Mouse (Mus musculus) frontal cortex, postnatal 10 days (tissue): ENCODE measurements around the gene Kdm2a.
A peak's percentile ranks its signal among the peaks of the same experiment; 100 is the strongest.

Experiments used
- DNase-seq, 2 experiments: peaks; one replicate each; pipeline ENCODE4 v3.0.0; 2022; ENCODE audit warnings: low spot score in 2 of 2, mixed read lengths in 1 of 2

Gene Kdm2a

DNA sequence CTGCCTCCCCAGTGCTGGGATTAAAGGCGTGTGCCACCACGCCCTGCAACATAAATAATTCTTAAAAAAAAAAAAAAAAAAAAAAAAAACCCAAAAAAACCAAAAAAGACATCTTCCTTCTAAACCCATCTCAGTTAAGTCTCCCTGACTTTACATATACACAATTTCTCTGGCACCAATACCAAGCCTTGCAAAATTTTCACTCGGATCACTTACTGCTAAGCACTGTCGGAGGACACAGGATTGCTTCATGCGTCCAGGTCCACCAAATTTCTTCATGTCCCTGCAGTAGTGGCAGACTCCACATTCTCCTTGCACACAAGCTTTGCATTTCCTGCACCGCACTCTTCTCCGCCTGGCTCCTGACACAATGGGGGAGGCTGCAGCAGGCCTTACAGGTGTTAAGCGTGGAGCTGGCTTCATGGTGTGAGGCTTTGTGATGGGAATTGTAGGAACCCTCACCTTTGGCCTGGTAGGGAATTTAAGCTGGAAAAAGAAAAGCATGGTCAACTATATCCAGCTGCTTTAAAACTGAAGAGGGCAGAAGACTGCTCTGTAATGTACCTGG is 69.3 kb downstream of the Kdm2a start:
- no peak for DNase-seq

DNA sequence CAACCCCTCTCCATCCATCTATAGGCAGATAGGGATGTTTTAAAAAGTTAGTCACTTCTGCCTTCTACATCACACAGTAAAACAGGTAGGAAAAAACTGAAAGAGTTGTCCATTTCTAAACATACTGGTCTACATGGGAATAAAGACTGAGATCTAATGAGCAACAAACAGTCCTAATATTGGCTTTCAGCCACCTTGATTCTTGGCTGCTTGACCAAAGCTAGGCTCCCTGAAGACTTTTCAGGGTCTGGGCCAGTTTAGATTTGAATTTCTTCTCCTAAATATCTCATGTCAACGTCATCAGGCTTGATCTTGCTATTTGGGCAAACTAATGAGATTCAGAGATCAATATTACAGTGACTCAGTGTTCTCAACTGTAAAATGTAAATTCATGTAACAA is 71.2 kb downstream of the Kdm2a start:
- no peak for DNase-seq

DNA sequence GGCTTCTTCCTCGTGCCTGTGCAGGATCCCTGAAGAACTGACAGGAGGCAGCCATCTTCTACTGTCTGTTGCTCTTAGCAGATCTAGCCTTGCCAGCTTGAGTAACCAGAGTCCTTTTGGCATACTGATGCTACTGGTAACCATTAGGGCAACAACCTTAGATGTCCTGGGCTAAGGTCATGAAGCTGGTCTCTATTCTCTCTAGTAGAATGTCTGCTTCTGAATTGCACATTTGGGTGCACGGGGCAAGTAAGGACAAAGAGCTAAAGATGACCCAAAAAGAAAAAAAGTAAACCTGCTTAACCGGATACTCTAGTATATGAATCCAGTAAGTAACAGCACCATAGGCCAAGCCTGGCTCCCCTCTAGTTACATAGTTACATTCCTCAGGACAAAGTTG is 72.0 kb downstream of the Kdm2a start:
- DNase-seq: no peak

DNA sequence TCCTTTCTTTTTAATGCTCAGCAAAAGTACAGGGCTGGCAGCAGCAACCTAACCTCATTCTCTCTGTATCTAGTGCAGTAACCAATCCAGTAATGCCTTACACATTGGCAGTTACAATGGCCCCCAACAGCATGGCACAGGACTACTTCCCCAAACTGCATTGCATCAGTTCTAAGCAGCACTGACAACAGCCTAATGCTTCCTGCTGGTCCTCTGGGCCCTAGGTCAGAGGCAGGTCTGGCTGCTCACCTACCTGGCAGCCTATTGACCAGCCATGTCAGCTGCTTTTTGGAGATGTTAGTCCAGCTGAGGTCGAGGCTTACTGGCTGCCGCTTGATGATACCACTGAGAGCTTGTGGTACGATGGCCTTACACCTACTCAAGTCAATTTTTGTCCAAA is 76.0 kb downstream of the Kdm2a start:
- DNase-seq: no peak

DNA sequence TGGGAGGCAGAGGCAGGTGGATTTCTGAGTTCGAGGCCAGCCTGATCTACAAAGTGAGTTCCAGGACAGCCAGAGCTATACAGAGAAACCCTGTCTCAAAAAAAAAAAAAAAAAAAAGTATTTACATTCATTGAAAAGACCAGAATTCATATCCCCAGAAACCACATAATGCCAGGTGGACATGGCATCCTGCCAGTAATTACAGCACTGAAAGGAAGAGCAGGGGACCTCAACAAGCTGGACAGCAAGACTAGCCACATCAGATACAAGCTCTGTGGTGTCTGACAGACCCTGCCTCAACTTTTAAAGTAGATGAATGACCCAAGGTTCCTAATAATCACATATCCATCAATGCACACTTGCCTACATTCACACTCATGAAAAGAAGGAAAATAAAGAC is 76.5 kb downstream of the Kdm2a start:
- no peak for DNase-seq

- no peak for DNase-seq
Observed at GRCm38 (mm10) chr19:4319272-4319671, 78.8 kb downstream of the Kdm2a start.

GRCm38 (mm10) chr19:4317181-4317580 is 80.9 kb downstream of the Kdm2a start:
- no peak for DNase-seq

GRCm38 (mm10) chr19:4315223-4315944 is 82.7 kb downstream of the Kdm2a start:
- no peak for DNase-seq

DNA sequence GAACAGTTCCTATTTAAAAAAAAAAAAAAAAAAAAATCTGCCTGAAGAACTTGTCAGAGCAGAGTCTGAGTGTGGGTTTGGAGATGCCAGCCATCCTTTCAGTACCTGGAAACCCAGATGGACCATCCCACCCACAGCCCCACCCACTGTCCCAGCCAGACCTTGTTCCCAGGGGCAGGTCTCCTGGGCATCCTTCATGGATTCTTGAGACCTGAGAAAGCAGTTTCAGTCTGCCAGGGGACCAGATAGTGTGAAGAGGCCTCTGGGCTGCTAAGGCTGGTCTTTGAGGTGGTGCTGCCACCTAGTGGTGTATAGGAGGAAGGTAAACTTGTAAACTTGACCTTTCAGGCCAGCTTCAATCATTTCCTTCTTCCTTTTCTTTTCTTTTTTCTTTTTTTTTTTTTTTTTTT is 88.3 kb downstream of the Kdm2a start:
- no peak for DNase-seq

DNA sequence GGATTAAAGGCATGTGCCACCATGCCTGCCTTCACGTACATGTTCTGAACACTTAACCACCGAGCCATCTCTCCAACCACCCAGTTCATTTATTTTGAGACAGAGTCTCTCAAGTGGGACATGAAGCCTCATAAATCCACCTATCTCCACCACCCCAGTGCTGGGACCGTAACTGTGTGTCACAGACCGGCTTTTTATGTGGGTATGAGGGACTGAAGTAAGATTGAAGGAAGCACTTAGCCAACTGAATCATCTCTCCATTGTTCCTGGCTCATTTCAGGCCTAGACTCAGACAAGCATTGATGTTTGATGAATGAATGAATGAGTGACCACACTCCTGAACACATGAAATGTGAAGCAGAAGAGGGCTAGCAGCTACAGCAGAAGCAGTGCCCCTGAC is 88.8 kb downstream of the Kdm2a start:
- DNase-seq: no peak

DNA sequence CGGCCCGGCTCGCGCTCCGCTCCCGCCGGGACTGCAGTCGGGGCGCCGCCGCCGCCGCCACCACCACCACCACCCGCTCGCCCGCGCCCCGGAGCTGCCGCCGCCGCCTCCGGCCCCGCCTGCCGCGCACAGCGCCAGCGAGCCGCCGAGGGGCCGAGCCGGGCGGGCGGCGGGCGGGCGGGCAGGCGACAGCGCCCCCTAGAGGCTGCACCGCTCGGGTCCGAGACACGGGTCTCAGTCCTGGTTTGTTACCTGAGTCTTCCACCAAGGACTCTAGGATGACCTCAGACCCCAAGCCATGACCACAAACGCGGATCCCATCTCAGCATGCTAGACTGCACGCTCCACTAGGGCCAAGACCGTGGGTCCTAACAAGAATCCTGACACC is 91.9 kb downstream of the Kdm2a start, which contains the start of gene Grk2:
Gene Grk2, minus strand, starts transcription at position 33 of the 388 bp plus-strand sequence.
- DNase-seq: peak in 1 of 2 experiments; percentile 78

- DNase-seq: peak in 1 of 2 experiments; percentile 52
Observed at GRCm38 (mm10) chr19:4305491-4306189, 92.4 kb downstream of the Kdm2a start.

- DNase-seq: no peak
Observed at GRCm38 (mm10) chr19:4304871-4305321, 93.2 kb downstream of the Kdm2a start.

- no peak for DNase-seq
Observed at GRCm38 (mm10) chr19:4304251-4304821, 93.7 kb downstream of the Kdm2a start.

GRCm38 (mm10) chr19:4303640-4303995 is 94.5 kb downstream of the Kdm2a start:
- DNase-seq: no peak

DNA sequence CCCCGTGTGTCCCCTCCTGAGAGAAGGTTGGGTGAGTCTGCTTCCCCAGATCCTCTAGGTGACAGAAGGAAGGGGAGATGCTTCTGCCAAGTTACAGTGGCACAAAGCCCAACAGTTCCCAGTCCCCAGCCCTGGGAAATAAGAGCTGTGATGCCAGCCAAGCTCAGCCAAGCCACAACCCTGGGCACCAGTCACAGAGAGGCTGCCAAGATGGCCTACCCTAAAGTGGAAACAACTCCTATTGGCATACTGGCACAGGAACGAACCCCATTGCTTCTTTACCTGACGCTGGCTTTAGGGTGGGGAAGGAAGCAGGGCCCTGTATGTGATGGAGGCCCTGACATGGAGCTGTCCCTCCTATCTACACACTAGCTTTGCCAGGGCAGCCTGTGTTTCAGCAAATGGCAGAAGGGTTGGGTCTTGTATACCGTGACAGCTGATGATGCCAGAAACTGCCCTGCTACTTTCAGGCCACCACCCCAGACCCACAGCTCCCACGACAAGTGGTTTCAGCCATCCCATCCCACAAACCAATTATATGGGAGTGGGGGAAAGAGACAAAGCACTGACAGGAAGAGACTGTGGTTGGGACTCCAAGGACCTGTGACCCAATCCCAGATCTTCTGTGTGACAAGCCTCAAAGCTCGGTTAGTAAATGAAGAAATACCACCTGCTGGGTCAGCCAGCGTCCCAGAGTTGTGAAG is 95.0 kb downstream of the Kdm2a start:
- no peak for DNase-seq

DNA sequence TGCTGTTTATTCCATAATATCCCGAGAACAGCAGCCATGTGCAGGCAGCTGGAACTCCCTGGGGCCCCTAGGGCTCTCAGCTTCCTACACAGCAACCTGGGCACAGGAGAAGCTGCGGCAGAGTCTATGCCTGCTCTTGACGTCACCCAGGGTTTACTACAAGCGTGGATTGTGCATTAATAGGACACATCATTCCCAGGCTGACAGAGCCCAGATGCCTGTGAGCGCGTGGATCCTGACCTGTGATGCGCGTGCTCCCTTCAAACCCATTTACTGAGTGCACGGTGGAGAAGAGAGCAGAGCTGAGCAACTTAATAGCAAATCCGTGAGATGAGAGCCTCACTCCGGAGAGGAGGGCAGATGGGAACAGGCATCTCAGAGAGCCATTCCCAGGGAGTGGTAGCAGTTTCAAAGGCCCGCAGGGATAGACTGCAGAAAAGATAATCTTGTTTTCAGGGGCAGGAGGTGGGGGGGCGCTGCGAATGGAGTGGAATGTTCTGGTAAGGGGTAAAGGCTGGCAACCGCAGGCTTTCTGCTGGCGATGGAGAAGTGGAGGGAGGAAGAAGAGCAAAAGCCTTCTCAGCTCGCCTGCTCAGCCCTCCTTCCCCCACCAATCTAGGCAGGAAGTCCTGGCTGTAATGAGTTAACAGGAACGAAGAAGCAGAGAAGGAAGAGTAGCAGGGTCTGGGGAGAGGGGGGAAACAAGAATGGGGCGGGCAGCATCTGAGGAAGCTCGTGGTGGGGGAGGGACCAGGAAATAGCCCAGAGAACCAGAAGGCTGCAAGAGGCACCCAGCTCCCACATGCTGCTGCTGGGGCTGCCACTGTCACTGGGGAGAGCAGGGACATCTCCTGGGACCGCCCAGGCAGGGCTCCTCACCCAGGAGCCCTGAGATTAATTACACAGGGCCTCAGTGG is 96.1 kb downstream of the Kdm2a start:
- DNase-seq: no peak

DNA sequence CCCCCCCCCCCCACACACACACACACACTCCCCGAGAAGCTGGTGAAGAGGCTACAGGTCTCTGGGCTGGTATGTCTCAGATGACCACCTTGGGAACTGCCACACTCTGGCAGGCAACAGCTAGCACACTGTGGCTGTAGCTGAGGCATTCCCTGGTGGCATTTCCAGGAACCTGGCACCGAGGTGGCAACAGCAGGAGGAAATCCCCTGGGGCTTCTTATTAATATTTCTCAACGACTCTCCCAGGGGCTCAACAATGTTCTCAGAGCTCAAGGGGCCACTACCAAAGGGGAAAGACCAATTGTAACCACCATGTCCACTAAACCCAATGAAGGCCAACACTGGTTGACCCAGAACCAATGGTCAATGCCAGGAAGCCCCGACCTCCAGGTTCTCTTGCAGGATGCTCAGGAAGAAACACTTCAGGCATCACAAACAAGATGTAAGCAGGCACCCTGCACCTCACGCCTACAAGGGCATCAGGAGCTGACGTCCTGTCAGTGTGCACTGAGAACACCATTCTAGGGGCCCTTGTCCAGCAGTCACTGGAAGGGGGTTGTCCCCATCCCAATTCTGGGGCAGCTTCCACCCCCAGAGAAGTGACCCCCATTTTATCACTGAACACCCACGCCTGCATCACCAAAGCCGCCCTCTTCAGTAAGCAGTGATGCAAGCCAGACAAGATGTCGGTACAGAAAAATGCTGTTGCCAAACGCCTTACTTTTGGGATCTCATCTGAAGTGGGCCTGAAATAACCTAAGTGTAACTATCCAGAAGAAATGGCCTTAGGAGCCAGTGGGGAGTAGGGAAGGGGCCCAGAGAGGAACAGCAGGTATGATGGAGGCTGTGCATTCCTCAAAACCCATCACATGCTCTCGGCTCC is 97.0 kb downstream of the Kdm2a start:
- no peak for DNase-seq

DNA sequence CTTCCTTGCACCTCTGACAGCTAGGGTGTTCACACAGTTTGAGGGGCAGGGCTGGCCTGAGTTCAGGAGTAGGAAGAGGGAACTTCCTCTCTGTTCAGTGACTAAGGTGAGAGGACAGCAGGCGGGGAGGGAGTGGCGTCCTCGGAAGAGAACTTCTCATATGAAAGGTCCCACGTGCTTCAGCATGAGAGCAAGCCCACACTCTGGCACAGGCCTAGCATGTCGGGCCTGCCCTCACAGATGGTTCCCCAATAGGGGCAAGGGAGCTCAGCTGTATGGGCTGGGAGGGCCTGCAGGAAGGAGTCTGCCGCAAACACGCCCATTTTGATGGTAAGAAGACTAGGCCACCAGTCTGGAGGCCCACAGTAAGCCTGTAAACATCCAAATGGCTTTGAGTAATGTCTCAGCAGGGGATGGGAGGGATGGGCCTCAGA is 97.8 kb downstream of the Kdm2a start:
- DNase-seq: no peak
